Mouse (Mus musculus) embryonic fibroblast, embryonic 13.5 days (primary cell): Measurements from ENCODE around the gene C3ar1.

Experiments used
- CTCF ChIP-seq: IDR thresholded peaks from 2 replicates; pipeline ENCODE4 v1.5.1; 2011; ENCODE audit warnings: mild to moderate bottlenecking, control low read depth, low read length, moderate library complexity, borderline replicate concordance; ENCODE audit not compliant: insufficient read depth
- POLR2A ChIP-seq: IDR thresholded peaks from 2 replicates; pipeline ENCODE4 v1.6.1; 2011; ENCODE audit warnings: low read depth, mild to moderate bottlenecking, control low read depth, low read length, moderate library complexity

- TF ChIP-seq POLR2A = no peak
- TF ChIP-seq CTCF = no peak
Observed at GRCm38 (mm10) chr6:122801801-122802514, 54.0 kb downstream of the C3ar1 start.
